Mouse (Mus musculus): ENCODE measurements at regions not wholly inside any gene's neighbourhood (a gene's known extent, or its start where the extent isn't known, plus 50 kb on each side); places are given as distances from the start of the nearest gene placed in this dataset.

- no peak for DNase-seq (ENCODE audit: low read depth, low spot score)
- H3K27me3 ChIP-seq (ENCODE audit: control insufficient read depth, insufficient read depth, low read length, poor library complexity, severe bottlenecking) = no peaks in the 10 kb centered on the region
- H3K36me3 ChIP-seq (ENCODE audit: control insufficient read depth, insufficient read depth, low read length, poor library complexity, severe bottlenecking) = no peaks in the 10 kb centered on the region
Measured at GRCm38 (mm10) chr8:34596593-34596992, 485.1 kb upstream of the Gm10131 start.

- no peaks in the 10 kb centered on the region for H3K27me3 ChIP-seq (ENCODE audit: control insufficient read depth, insufficient read depth, low read length, poor library complexity, severe bottlenecking)
- DNase-seq (ENCODE audit: low read depth, low spot score) = no peak
- H3K36me3 ChIP-seq (ENCODE audit: control insufficient read depth, insufficient read depth, low read length, poor library complexity, severe bottlenecking) = no peaks in the 10 kb centered on the region
Measured at GRCm38 (mm10) chr8:34590976-34591749, 479.6 kb upstream of the Gm10131 start.

- Histone ChIP-seq H3K36me3 (ENCODE audit: control insufficient read depth, insufficient read depth, low read length, poor library complexity, severe bottlenecking) (no peaks in the 10 kb centered on the region), H3K27me3 (ENCODE audit: control insufficient read depth, insufficient read depth, low read length, poor library complexity, severe bottlenecking) (no peaks in the 10 kb centered on the region)
- DNase-seq (ENCODE audit: low read depth, low spot score) = no peak
Measured at GRCm38 (mm10) chr8:34578043-34578442, 466.5 kb upstream of the Gm10131 start.

- H3K27me3 ChIP-seq (ENCODE audit: control insufficient read depth, insufficient read depth, low read length, poor library complexity, severe bottlenecking) = no peaks in the 10 kb centered on the region
- DNase-seq (ENCODE audit: low read depth, low spot score) = no peak
Measured at GRCm38 (mm10) chr8:34574009-34574408, 462.5 kb upstream of the Gm10131 start.

GRCm38 (mm10) chr8:34573007-34573881 lies 461.7 kb upstream of the Gm10131 start:
- DNase-seq (ENCODE audit: low read depth, low spot score) = no peak
- no peaks in the 10 kb centered on the region for H3K27me3 ChIP-seq (ENCODE audit: control insufficient read depth, insufficient read depth, low read length, poor library complexity, severe bottlenecking)
- no peaks in the 10 kb centered on the region for H3K36me3 ChIP-seq (ENCODE audit: control insufficient read depth, insufficient read depth, low read length, poor library complexity, severe bottlenecking)

More at GRCm38 (mm10) chr8:34574009-34574408, 462.5 kb upstream of the Gm10131 start:
- no peaks in the 10 kb centered on the region for H3K36me3 ChIP-seq (ENCODE audit: control insufficient read depth, insufficient read depth, low read length, poor library complexity, severe bottlenecking)

GRCm38 (mm10) chr8:34571736-34572135 lies 460.2 kb upstream of the Gm10131 start:
- no peak for DNase-seq (ENCODE audit: low read depth, low spot score)
- no peaks in the 10 kb centered on the region for H3K36me3 ChIP-seq (ENCODE audit: control insufficient read depth, insufficient read depth, low read length, poor library complexity, severe bottlenecking)
- H3K27me3 ChIP-seq (ENCODE audit: control insufficient read depth, insufficient read depth, low read length, poor library complexity, severe bottlenecking) = no peaks in the 10 kb centered on the region

GRCm38 (mm10) chr8:34562278-34562677 lies 450.7 kb upstream of the Gm10131 start:
- Histone ChIP-seq H3K27me3 (ENCODE audit: control insufficient read depth, insufficient read depth, low read length, poor library complexity, severe bottlenecking) (no peaks in the 10 kb centered on the region), H3K36me3 (ENCODE audit: control insufficient read depth, insufficient read depth, low read length, poor library complexity, severe bottlenecking) (no peaks in the 10 kb centered on the region)
- no peak for DNase-seq (ENCODE audit: low read depth, low spot score)

GRCm38 (mm10) chr8:34549786-34550185 lies 438.2 kb upstream of the Gm10131 start:
- H3K27me3 ChIP-seq (ENCODE audit: control insufficient read depth, insufficient read depth, low read length, poor library complexity, severe bottlenecking) = no peaks in the 10 kb centered on the region; the same call in 1 of the 2 replicates
- H3K36me3 ChIP-seq (ENCODE audit: control insufficient read depth, insufficient read depth, low read length, poor library complexity, severe bottlenecking) = no peaks in the 10 kb centered on the region
- DNase-seq (ENCODE audit: low read depth, low spot score) = no peak

GRCm38 (mm10) chr8:34546815-34547214 lies 435.3 kb upstream of the Gm10131 start:
- H3K36me3 ChIP-seq (ENCODE audit: control insufficient read depth, insufficient read depth, low read length, poor library complexity, severe bottlenecking) = no peaks in the 10 kb centered on the region
- DNase-seq (ENCODE audit: low read depth, low spot score) = peak; percentile 25
- H3K27me3 ChIP-seq (ENCODE audit: control insufficient read depth, insufficient read depth, low read length, poor library complexity, severe bottlenecking) = no peaks in the 10 kb centered on the region; the same call in 1 of the 2 replicates

- H3K36me3 ChIP-seq (ENCODE audit: control insufficient read depth, insufficient read depth, low read length, poor library complexity, severe bottlenecking) = no peaks in the 10 kb centered on the region
- peak; percentile 7 for DNase-seq (ENCODE audit: low read depth, low spot score)
- H3K27me3 ChIP-seq (ENCODE audit: control insufficient read depth, insufficient read depth, low read length, poor library complexity, severe bottlenecking) = no peaks in the 10 kb centered on the region
Measured at GRCm38 (mm10) chr8:34542361-34543038, 431.0 kb upstream of the Gm10131 start.

GRCm38 (mm10) chr8:34539232-34539631 lies 427.7 kb upstream of the Gm10131 start:
- no peaks in the 10 kb centered on the region for H3K27me3 ChIP-seq (ENCODE audit: control insufficient read depth, insufficient read depth, low read length, poor library complexity, severe bottlenecking)
- DNase-seq (ENCODE audit: low read depth, low spot score) = no peak
- H3K36me3 ChIP-seq (ENCODE audit: control insufficient read depth, insufficient read depth, low read length, poor library complexity, severe bottlenecking) = no peaks in the 10 kb centered on the region

- no peak for DNase-seq (ENCODE audit: low read depth, low spot score)
- no peaks in the 10 kb centered on the region for H3K27me3 ChIP-seq (ENCODE audit: control insufficient read depth, insufficient read depth, low read length, poor library complexity, severe bottlenecking)
- no peaks in the 10 kb centered on the region for H3K36me3 ChIP-seq (ENCODE audit: control insufficient read depth, insufficient read depth, low read length, poor library complexity, severe bottlenecking)
Measured at GRCm38 (mm10) chr8:34535434-34535833, 423.9 kb upstream of the Gm10131 start.

GRCm38 (mm10) chr8:34533421-34533820 lies 421.9 kb upstream of the Gm10131 start:
- no peak for DNase-seq (ENCODE audit: low read depth, low spot score)
- no peaks in the 10 kb centered on the region for H3K36me3 ChIP-seq (ENCODE audit: control insufficient read depth, insufficient read depth, low read length, poor library complexity, severe bottlenecking)
- H3K27me3 ChIP-seq (ENCODE audit: control insufficient read depth, insufficient read depth, low read length, poor library complexity, severe bottlenecking) = no peaks in the 10 kb centered on the region

- Histone ChIP-seq H3K27me3 (ENCODE audit: control insufficient read depth, insufficient read depth, low read length, poor library complexity, severe bottlenecking) (no peaks in the 10 kb centered on the region), H3K36me3 (ENCODE audit: control insufficient read depth, insufficient read depth, low read length, poor library complexity, severe bottlenecking) (no peaks in the 10 kb centered on the region)
- no peak for DNase-seq (ENCODE audit: low read depth, low spot score)
Measured at GRCm38 (mm10) chr8:34530896-34531679, 419.6 kb upstream of the Gm10131 start.

Measured in splenic B cell, adult 2 months (primary cell).